Mouse (Mus musculus) heart, adult 2 months (tissue): ENCODE data around the gene Brd4.

Source experiments
- CTCF ChIP-seq: fragments of 200-600 bp; IDR thresholded peaks from 2 replicates; pipeline ENCODE4 v1.8.1; 2022; ENCODE audit warnings: antibody characterized with exemption, mild to moderate bottlenecking, moderate library complexity
- EP300 ChIP-seq: fragments of 200-500 bp; IDR thresholded peaks from 2 replicates; pipeline ENCODE4 v1.6.1; 2011; ENCODE audit warnings: low read depth, low read length, control low read depth; ENCODE audit not compliant: insufficient read depth
- POLR2A ChIP-seq: fragments of 200-500 bp; IDR thresholded peaks from 2 replicates; pipeline ENCODE4 v1.6.1; 2011; ENCODE audit warnings: mild to moderate bottlenecking, low read depth, low read length, control low read depth; ENCODE audit not compliant: insufficient read depth

DNA sequence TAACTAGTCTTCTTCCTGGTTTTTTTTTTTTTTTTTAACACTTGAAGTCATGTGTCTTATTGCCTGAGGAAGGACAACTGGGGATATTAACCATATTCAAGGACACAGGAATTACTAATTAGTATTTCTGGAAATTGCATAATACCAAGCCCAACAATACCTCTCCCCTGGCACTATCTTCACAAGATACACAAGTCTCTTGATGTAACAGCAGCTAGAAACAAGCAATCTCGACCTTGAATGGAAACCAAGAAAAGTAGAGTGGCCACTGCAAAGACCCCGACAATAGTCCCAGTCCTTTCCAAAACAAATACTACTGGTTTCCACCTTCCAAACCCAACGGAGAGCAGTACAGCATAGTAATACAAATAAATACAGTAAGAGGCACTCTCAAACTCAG lies 9.0 kb downstream of the Brd4 start:
- no peak for TF ChIP-seq EP300
- TF ChIP-seq CTCF: no peak
- no peak for TF ChIP-seq POLR2A
